Mouse (Mus musculus): ENCODE measurements around the gene Sesn3. TPM values are rescaled to one million over a fixed set of nuclear protein-coding genes. Genes with fewer than 3 reads are reported as not detected.
A peak's percentile ranks its signal among the peaks of the same experiment; 100 is the strongest.
"Not testable (repeated sequence)": the region's sequence is repeated elsewhere in the genome, so short reads cannot be mapped to it uniquely, and the experiment has no call there.

The Sesn3 gene
- 12.7 and 14.1 TPM in 2 replicates for polyA plus RNA-seq (2012; rRNA removed)

GRCm38 (mm10) chr9:14274986-14275720 lies at the start of gene Sesn3:
Gene Sesn3, plus strand, starts transcription at chr9:14275067.
- peaks cover 8% of the 10 kb centered on the region for H3K4me1 ChIP-seq (ENCODE audit: control insufficient read depth, insufficient read depth, low read length)
- TF ChIP-seq CTCF (IDR thresholded peaks at IDR 0.05; ENCODE audit: control insufficient read depth, insufficient read depth, insufficient replicate concordance, low read depth, low read length) (no peak), POLR2A (IDR thresholded peaks at IDR 0.05; ENCODE audit: control insufficient read depth, low read depth, low read length) (no peak)
- peak within 1 kb of the TSS; percentile 85 for H3K4me3 ChIP-seq (ENCODE audit: control insufficient read depth, low read depth, low read length)
- no peaks in the 10 kb centered on the region for H3K27me3 ChIP-seq (ENCODE audit: control insufficient read depth, insufficient read depth, low read length)
- no peaks in the 10 kb centered on the region for H3K36me3 ChIP-seq (ENCODE audit: control insufficient read depth, insufficient read depth, low read length)
- peak within 1 kb of the TSS; percentile 84 for H3K27ac ChIP-seq (ENCODE audit: control insufficient read depth, insufficient read depth, low read depth, low read length)

GRCm38 (mm10) chr9:14227086-14227485 lies 47.8 kb upstream of the Sesn3 start:
- H3K4me3 ChIP-seq (ENCODE audit: control insufficient read depth, low read depth, low read length); H3K36me3 ChIP-seq (ENCODE audit: control insufficient read depth, insufficient read depth, low read length); H3K27ac ChIP-seq (ENCODE audit: control insufficient read depth, insufficient read depth, low read depth, low read length); H3K27me3 ChIP-seq (ENCODE audit: control insufficient read depth, insufficient read depth, low read length); H3K4me1 ChIP-seq (ENCODE audit: control insufficient read depth, insufficient read depth, low read length): not testable (repeated sequence)

GRCm38 (mm10) chr9:14233702-14234373 lies 41.0 kb upstream of the Sesn3 start:
- Histone ChIP-seq H3K27ac (ENCODE audit: control insufficient read depth, insufficient read depth, low read depth, low read length) (no peak overlapping the region), H3K27me3 (ENCODE audit: control insufficient read depth, insufficient read depth, low read length) (no peaks in the 10 kb centered on the region), H3K4me3 (ENCODE audit: control insufficient read depth, low read depth, low read length) (no peak overlapping the region), H3K4me1 (ENCODE audit: control insufficient read depth, insufficient read depth, low read length) (no peaks in the 10 kb centered on the region), H3K36me3 (ENCODE audit: control insufficient read depth, insufficient read depth, low read length) (no peaks in the 10 kb centered on the region)
- TF ChIP-seq CTCF (IDR thresholded peaks at IDR 0.05; ENCODE audit: control insufficient read depth, insufficient read depth, insufficient replicate concordance, low read depth, low read length): no peak
- TF ChIP-seq POLR2A (IDR thresholded peaks at IDR 0.05; ENCODE audit: control insufficient read depth, low read depth, low read length): no peak

GRCm38 (mm10) chr9:14235286-14235685 lies 39.6 kb upstream of the Sesn3 start:
- Histone ChIP-seq H3K36me3 (ENCODE audit: control insufficient read depth, insufficient read depth, low read length) (no peaks in the 10 kb centered on the region), H3K4me1 (ENCODE audit: control insufficient read depth, insufficient read depth, low read length) (no peaks in the 10 kb centered on the region), H3K4me3 (ENCODE audit: control insufficient read depth, low read depth, low read length) (no peak overlapping the region), H3K27me3 (ENCODE audit: control insufficient read depth, insufficient read depth, low read length) (no peaks in the 10 kb centered on the region), H3K27ac (ENCODE audit: control insufficient read depth, insufficient read depth, low read depth, low read length) (no peak overlapping the region)
- TF ChIP-seq CTCF (IDR thresholded peaks at IDR 0.05; ENCODE audit: control insufficient read depth, insufficient read depth, insufficient replicate concordance, low read depth, low read length) (no peak), POLR2A (IDR thresholded peaks at IDR 0.05; ENCODE audit: control insufficient read depth, low read depth, low read length) (no peak)

GRCm38 (mm10) chr9:14241003-14241402 lies 33.9 kb upstream of the Sesn3 start:
- H3K4me3 ChIP-seq (ENCODE audit: control insufficient read depth, low read depth, low read length); H3K27me3 ChIP-seq (ENCODE audit: control insufficient read depth, insufficient read depth, low read length); H3K27ac ChIP-seq (ENCODE audit: control insufficient read depth, insufficient read depth, low read depth, low read length); H3K36me3 ChIP-seq (ENCODE audit: control insufficient read depth, insufficient read depth, low read length); H3K4me1 ChIP-seq (ENCODE audit: control insufficient read depth, insufficient read depth, low read length): not testable (repeated sequence)

- H3K4me1 ChIP-seq (ENCODE audit: control insufficient read depth, insufficient read depth, low read length): no peaks in the 10 kb centered on the region
- no peaks in the 10 kb centered on the region for H3K36me3 ChIP-seq (ENCODE audit: control insufficient read depth, insufficient read depth, low read length)
- no peaks in the 10 kb centered on the region for H3K27me3 ChIP-seq (ENCODE audit: control insufficient read depth, insufficient read depth, low read length)
- TF ChIP-seq POLR2A (IDR thresholded peaks at IDR 0.05; ENCODE audit: control insufficient read depth, low read depth, low read length) (no peak), CTCF (IDR thresholded peaks at IDR 0.05; ENCODE audit: control insufficient read depth, insufficient read depth, insufficient replicate concordance, low read depth, low read length) (no peak)
- no peak overlapping the region for H3K27ac ChIP-seq (ENCODE audit: control insufficient read depth, insufficient read depth, low read depth, low read length)
- H3K4me3 ChIP-seq (ENCODE audit: control insufficient read depth, low read depth, low read length): no peak overlapping the region
Observed at GRCm38 (mm10) chr9:14242308-14242707, 32.6 kb upstream of the Sesn3 start.

GRCm38 (mm10) chr9:14244528-14244927 lies 30.3 kb upstream of the Sesn3 start:
- Histone ChIP-seq H3K27me3 (ENCODE audit: control insufficient read depth, insufficient read depth, low read length) (no peaks in the 10 kb centered on the region), H3K4me1 (ENCODE audit: control insufficient read depth, insufficient read depth, low read length) (no peaks in the 10 kb centered on the region), H3K36me3 (ENCODE audit: control insufficient read depth, insufficient read depth, low read length) (no peaks in the 10 kb centered on the region), H3K27ac (ENCODE audit: control insufficient read depth, insufficient read depth, low read depth, low read length) (no peak overlapping the region), H3K4me3 (ENCODE audit: control insufficient read depth, low read depth, low read length) (no peak overlapping the region)
- TF ChIP-seq CTCF (IDR thresholded peaks at IDR 0.05; ENCODE audit: control insufficient read depth, insufficient read depth, insufficient replicate concordance, low read depth, low read length) (no peak), POLR2A (IDR thresholded peaks at IDR 0.05; ENCODE audit: control insufficient read depth, low read depth, low read length) (no peak)
